7 mouse cellular contexts compared by ENCODE assay signal in the genomic region with DNA sequence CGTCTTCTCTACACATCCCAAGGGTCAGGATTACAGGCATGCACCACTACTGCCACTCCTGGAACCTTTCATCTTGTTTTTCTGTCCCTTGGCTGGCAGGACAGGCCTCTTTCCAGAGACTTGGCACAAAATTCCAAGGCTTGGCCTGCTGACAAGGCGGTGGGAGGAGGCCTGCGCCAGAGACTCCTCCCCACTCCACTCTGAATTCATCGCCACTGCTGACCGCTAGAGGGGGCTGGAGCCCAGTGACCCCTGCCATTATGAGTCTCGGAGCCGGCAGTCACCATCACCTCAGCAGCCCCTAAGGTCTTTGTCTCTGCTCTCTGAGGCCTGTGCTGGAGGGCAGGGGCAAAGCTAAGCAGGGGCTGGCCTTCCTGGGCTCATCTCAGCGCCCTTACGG. TPM values are rescaled to one million over a fixed set of nuclear protein-coding genes. Genes with fewer than 3 reads are reported as not detected.
DNase-seq lines count a peak whose midpoint lies in the region; ATAC-seq and TF ChIP-seq lines count a peak whose summit lies in the region.

No protein-coding gene starts in this region.

- no peaks in the 10 kb centered on the region for H3K36me3 ChIP-seq in intestine, embryonic 15.5 days
- no peaks in the 10 kb centered on the region for H3K36me3 ChIP-seq in midbrain, embryonic 10.5 days
- no peaks in the 10 kb centered on the region for H3K36me3 ChIP-seq in small intestine, adult 2 months (ENCODE audit: control insufficient read depth, insufficient read depth, low read length)

- H3K4me1 ChIP-seq in intestine, embryonic 15.5 days (replicated peaks), result peaks cover 27% of the 10 kb centered on the region
- peaks cover 41% of the 10 kb centered on the region for H3K4me1 ChIP-seq in midbrain, embryonic 10.5 days
- H3K4me1 ChIP-seq in small intestine, adult 2 months (ENCODE audit: control insufficient read depth, insufficient read depth, insufficient read length, low read length), result peaks cover 30% of the 10 kb centered on the region

- H3K4me3 ChIP-seq in intestine, embryonic 15.5 days (replicated peaks), result no peak overlapping the region
- peak overlapping the region; percentile 27 for H3K4me3 ChIP-seq in midbrain, embryonic 10.5 days
- H3K4me3 ChIP-seq in small intestine, adult 2 months (ENCODE audit: low read depth, low read length), result no peak overlapping the region

- H3K4me2 ChIP-seq in intestine, embryonic 15.5 days (replicated peaks), result 0 out of 2 replicates have a peak overlapping the region, but pooled peaks have one; percentile 17

- 16% methylated on average over 9 of the region's 9 CpGs for WGBS in intestine, embryonic 15.5 days
- 6% methylated on average over 9 of the region's 9 CpGs for WGBS in midbrain, embryonic 10.5 days
- WGBS in small intestine, adult 2 months, result 10% methylated on average over 9 of the region's 9 CpGs

- DNase-seq in adrenal gland, adult 2 months, result peak; percentile 95
- DNase-seq in embryo, embryonic 9.5 days (ENCODE audit: extremely low spot score), result peak; percentile 90
- peak; percentile 76 to 84 for DNase-seq in gastrocnemius, postnatal 4 days (ENCODE audit: low spot score in 2 of 2)
- peak; percentile 67 to 78 for DNase-seq in left cerebral cortex, postnatal 25 days (ENCODE audit: low spot score in 2 of 2)
- peak; percentile 91 for DNase-seq in midbrain, embryonic 10.5 days (ENCODE audit: low spot score)

- TF ChIP-seq POLR2A in small intestine, adult 2 months (IDR thresholded peaks at IDR 0.05; ENCODE audit: low read depth, low read length), result no peak

- intact Hi-C loops in left cerebral cortex, postnatal 25 days (cut with DNase I), result no loop called here

- no peaks in the 10 kb centered on the region for H3K9me3 ChIP-seq in intestine, embryonic 15.5 days
- H3K9me3 ChIP-seq in midbrain, embryonic 10.5 days (replicated peaks), result no peaks in the 10 kb centered on the region

- no peaks in the 10 kb centered on the region for H3K27me3 ChIP-seq in intestine, embryonic 15.5 days (replicated peaks)
- no peaks in the 10 kb centered on the region for H3K27me3 ChIP-seq in midbrain, embryonic 10.5 days (ENCODE audit: low read depth, poor library complexity, severe bottlenecking)
- no peaks in the 10 kb centered on the region for H3K27me3 ChIP-seq in small intestine, adult 2 months (ENCODE audit: control insufficient read depth, insufficient read depth, low read length)

- no peak overlapping the region for H3K9ac ChIP-seq in intestine, embryonic 15.5 days

- TF ChIP-seq CTCF in small intestine, adult 2 months (IDR thresholded peaks at IDR 0.05; ENCODE audit: extremely low read depth, insufficient read length, insufficient replicate concordance, low read depth, low read length), result peak; percentile 85

- peak; percentile 78 for ATAC-seq in intestine, embryonic 15.5 days

- no peak overlapping the region for H3K27ac ChIP-seq in intestine, embryonic 15.5 days
- peak overlapping the region; percentile 88 for H3K27ac ChIP-seq in midbrain, embryonic 10.5 days (replicated peaks)
- H3K27ac ChIP-seq in small intestine, adult 2 months (ENCODE audit: insufficient read depth, low read depth, low read length), result no peak overlapping the region

RNA-seq across cellular contexts. Expression of gene Commd7, which starts 23.0 kb away (rescaled TPM):
- total RNA-seq in adrenal gland, adult 2 months (2021), result 10 to 100 TPM; 32.3 to 37.0 TPM
- 21.9 and 28.9 TPM in 2 replicates for polyA plus RNA-seq in adrenal gland, adult 2 months (2012; rRNA removed)
- 10 to 100 TPM; 27.2 to 27.7 TPM for total RNA-seq in gastrocnemius, postnatal 4 days (2021)
- polyA plus RNA-seq in intestine, embryonic 15.5 days (2015; fragmentation: Nextera tagmentation; extraction: Ambion mirVana), result 81.2 and 82.1 TPM in 2 replicates
- total RNA-seq in left cerebral cortex, postnatal 25 days (2021), result 10 to 100 TPM; 28.4 to 29.4 TPM
- 69.7 and 70.5 TPM in 2 replicates for polyA plus RNA-seq in midbrain, embryonic 10.5 days (2016; fragmentation: Nextera tagmentation; extraction: Ambion mirVana)
- polyA plus RNA-seq in small intestine, adult 2 months (2012; rRNA removed), result 9.0 and 16.2 TPM in 2 replicates

RNA-seq across cellular contexts. Expression of gene Dnmt3b, which starts 39.7 kb away (rescaled TPM):
- total RNA-seq in adrenal gland, adult 2 months (2021), result 1 to 10 TPM; 1.4 to 1.9 TPM
- 1.2 and 1.7 TPM in 2 replicates for polyA plus RNA-seq in adrenal gland, adult 2 months (2012; rRNA removed)
- 1 to 10 TPM; 3.5 to 3.8 TPM for total RNA-seq in gastrocnemius, postnatal 4 days (2021)
- polyA plus RNA-seq in intestine, embryonic 15.5 days (2015; fragmentation: Nextera tagmentation; extraction: Ambion mirVana), result 8.1 and 8.6 TPM in 2 replicates
- 1 to 10 TPM in 1 of 2 experiments, under 1 TPM in 1; 0.85 to 1.5 TPM for total RNA-seq in left cerebral cortex, postnatal 25 days (2021)
- polyA plus RNA-seq in midbrain, embryonic 10.5 days (2016; fragmentation: Nextera tagmentation; extraction: Ambion mirVana), result 18.8 and 20.6 TPM in 2 replicates
- polyA plus RNA-seq in small intestine, adult 2 months (2012; rRNA removed), result 0.61 and 0.98 TPM in 2 replicates
